ENCODE assay signal across 14 mouse cellular contexts in genomic region chr5:119575124-119575523, GRCm38 (mm10).
DNase-seq lines count a peak whose midpoint lies in the region; ATAC-seq and TF ChIP-seq lines count a peak whose summit lies in the region.
"Had no signal": no experiment of that assay in that cellular context is flagged by ENCODE, and none has a peak within 500 bp of the region (broad histone marks: within the 10 kb centered on the region; RNA-seq: fewer than 3 reads in every experiment).

No protein-coding gene starts in this region.

- peak; percentile 54; the same call in 1 of the 2 replicates for ATAC-seq in lung, embryonic 14.5 days (ENCODE audit: insufficient read depth)
- peak; percentile 84 for ATAC-seq in liver, postnatal 0 days
- ATAC-seq in midbrain, embryonic 11.5 days (ENCODE audit: low FRiP score), result no peak
- ATAC-seq: hindbrain, postnatal 0 days had no signal

- peaks cover 10% of the 10 kb centered on the region for H3K4me1 ChIP-seq in lung, embryonic 14.5 days (ENCODE audit: insufficient read depth)
- no peaks in the 10 kb centered on the region for H3K4me1 ChIP-seq in liver, postnatal 0 days (ENCODE audit: insufficient read depth)
- H3K4me1 ChIP-seq in midbrain, embryonic 11.5 days (ENCODE audit: control insufficient read depth, insufficient read depth, low read length), result no peaks in the 10 kb centered on the region

- TF ChIP-seq EP300 in liver, postnatal 0 days (IDR thresholded peaks at IDR 0.05; ENCODE audit: low read depth), result no peak

- no peak overlapping the region for H3K4me2 ChIP-seq in lung, embryonic 14.5 days
- no peak overlapping the region for H3K4me2 ChIP-seq in liver, postnatal 0 days (ENCODE audit: low read depth, low read length)
- no peak overlapping the region for H3K4me2 ChIP-seq in midbrain, embryonic 11.5 days

- 6% methylated on average over 14 of the region's 14 CpGs for WGBS in lung, embryonic 14.5 days
- 26% methylated on average over 14 of the region's 14 CpGs for WGBS in liver, postnatal 0 days (ENCODE audit: insufficient replicate concordance)
- WGBS in midbrain, embryonic 11.5 days, result 69% methylated on average over 14 of the region's 14 CpGs

- H3K27me3 ChIP-seq in lung, embryonic 14.5 days (ENCODE audit: insufficient read depth, low read length), result no peaks in the 10 kb centered on the region
- no peaks in the 10 kb centered on the region for H3K27me3 ChIP-seq in liver, postnatal 0 days (ENCODE audit: insufficient read depth, low read length)
- H3K27me3 ChIP-seq in midbrain, embryonic 11.5 days (ENCODE audit: control insufficient read depth, insufficient read depth, low read length), result no peaks in the 10 kb centered on the region

- peak; percentile 64 for DNase-seq in lung, embryonic 14.5 days
- no peak for DNase-seq in lung, postnatal 14 days
- peak; percentile 98 for DNase-seq in heart, adult 11 months
- peak; percentile 61 to 75 for DNase-seq in heart, postnatal 14 days
- DNase-seq in liver, postnatal 0 days, result peak; percentile 41
- no peak for DNase-seq in midbrain, embryonic 11.5 days (ENCODE audit: low spot score, missing footprints)
- no peak for DNase-seq in kidney, postnatal 14 days
- no peak for DNase-seq in spleen, postnatal 14 days (ENCODE audit: low spot score in 2 of 2)
- DNase-seq: B cell, adult 2 months; cerebellum, postnatal 25 days; gastrocnemius, adult 2 months; kidney, postnatal 4 days; thymus, postnatal 14 days had no signal

- peak overlapping the region; percentile 60; the same call in 1 of the 2 replicates for H3K27ac ChIP-seq in lung, embryonic 14.5 days (ENCODE audit: low read depth)
- 0 out of 2 replicates have a peak overlapping the region, but pooled peaks have one; percentile 16 for H3K27ac ChIP-seq in liver, postnatal 0 days (ENCODE audit: low read depth)
- H3K27ac ChIP-seq in midbrain, embryonic 11.5 days (ENCODE audit: low read depth, low read length), result no peak overlapping the region
- H3K27ac ChIP-seq: gastrocnemius, adult 2 months; hindbrain, postnatal 0 days had no signal

- H3K9ac ChIP-seq in lung, embryonic 14.5 days, result no peak overlapping the region
- no peak overlapping the region for H3K9ac ChIP-seq in liver, postnatal 0 days (replicated peaks)
- H3K9ac ChIP-seq in midbrain, embryonic 11.5 days (ENCODE audit: low read length), result no peak overlapping the region

- intact Hi-C loops in heart, postnatal 14 days (cut with DNase I), result no loop called here

- TF ChIP-seq CTCF in lung, embryonic 14.5 days (IDR thresholded peaks at IDR 0.05; ENCODE audit: low read depth), result no peak
- no peak for TF ChIP-seq CTCF in liver, postnatal 0 days (IDR thresholded peaks at IDR 0.05; ENCODE audit: low read depth)

- no peaks in the 10 kb centered on the region; the same call in 1 of the 2 replicates for H3K9me3 ChIP-seq in lung, embryonic 14.5 days (ENCODE audit: low read depth, low read length)
- H3K9me3 ChIP-seq in liver, postnatal 0 days (ENCODE audit: low read length), result peaks cover 3% of the 10 kb centered on the region
- peaks cover 3% of the 10 kb centered on the region; the same call in 1 of the 2 replicates for H3K9me3 ChIP-seq in midbrain, embryonic 11.5 days (ENCODE audit: control insufficient read depth, low read length)

- H3K4me3 ChIP-seq in lung, embryonic 14.5 days (ENCODE audit: low read depth, low read length), result no peak overlapping the region
- H3K4me3 ChIP-seq in liver, postnatal 0 days (ENCODE audit: low read depth, low read length), result no peak overlapping the region
- no peak overlapping the region for H3K4me3 ChIP-seq in midbrain, embryonic 11.5 days (ENCODE audit: low read depth, low read length)
- H3K4me3 ChIP-seq: gastrocnemius, adult 2 months had no signal

- 0 out of 2 replicates have a peak, but pooled peaks cover 4% of the 10 kb centered on the region for H3K36me3 ChIP-seq in lung, embryonic 14.5 days (ENCODE audit: insufficient read depth)
- H3K36me3 ChIP-seq in liver, postnatal 0 days (replicated peaks; ENCODE audit: insufficient read depth, low read length), result no peaks in the 10 kb centered on the region
- H3K36me3 ChIP-seq in midbrain, embryonic 11.5 days (ENCODE audit: control insufficient read depth, insufficient read depth, low read length), result no peaks in the 10 kb centered on the region

Comparison
In these comparisons a context has a peak if more than half of its experiments do, and no peak if none do; other contexts are left out.
1. DNase-seq: peak in lung, embryonic 14.5 days (single experiment), heart, adult 11 months (single experiment), heart, postnatal 14 days (2 of 2) and liver, postnatal 0 days (single experiment); none in lung, postnatal 14 days (single experiment), midbrain, embryonic 11.5 days (single experiment), kidney, postnatal 14 days (single experiment) and spleen, postnatal 14 days (0 of 2).